Mouse (Mus musculus) small intestine, adult 2 months (tissue): ENCODE data around the gene Hal. TPM values are rescaled to one million over a fixed set of nuclear protein-coding genes. Genes with fewer than 3 reads are reported as not detected.
A peak's percentile ranks its signal among the peaks of the same experiment; 100 is the strongest.

Experiments used
- H3K27ac ChIP-seq: fragments of 200-500 bp; 2 replicates; pipeline ENCODE4 v1.5.1; 2012; ENCODE audit warnings: low read depth, low read length, control low read depth, inconsistent platforms; ENCODE audit not compliant: insufficient read depth
- H3K27me3 ChIP-seq: fragments of 200-500 bp; 2 replicates; pipeline ENCODE4 v1.6.1; 2012; ENCODE audit warnings: mild to moderate bottlenecking, moderate library complexity, low read length, inconsistent platforms; ENCODE audit not compliant: control insufficient read depth, insufficient read depth
- H3K36me3 ChIP-seq: fragments of 200-500 bp; 2 replicates; pipeline ENCODE4 v1.6.1; 2012; ENCODE audit warnings: mild to moderate bottlenecking, low read length, control low read depth, inconsistent platforms; ENCODE audit not compliant: control insufficient read depth, insufficient read depth
- H3K4me1 ChIP-seq: fragments of 200-500 bp; 2 replicates; pipeline ENCODE4 v1.6.1; 2012; ENCODE audit warnings: low read length, inconsistent platforms, mixed read lengths; ENCODE audit not compliant: control insufficient read depth, insufficient read depth, insufficient read length
- H3K4me3 ChIP-seq: fragments of 200-500 bp; 2 replicates; pipeline ENCODE4 v1.5.1; 2012; ENCODE audit warnings: low read depth, mild to moderate bottlenecking, control low read depth, inconsistent platforms, low read length, moderate library complexity
- CTCF ChIP-seq: fragments of 200-500 bp; IDR thresholded peaks from 2 replicates; pipeline ENCODE4 v1.5.1; 2012; ENCODE audit warnings: low read depth, mild to moderate bottlenecking, control low read depth, inconsistent platforms, low read length, moderate library complexity, mixed read lengths; ENCODE audit not compliant: insufficient replicate concordance, insufficient read length; ENCODE audit errors: extremely low read depth
- POLR2A ChIP-seq: fragments of 200-500 bp; IDR thresholded peaks from 2 replicates; pipeline ENCODE4 v1.6.1; 2012; ENCODE audit warnings: low read depth, mild to moderate bottlenecking, control low read depth, inconsistent platforms, low read length, moderate library complexity
- WGBS: fragments of 180-500 bp; shearing (Covaris S2); methylation state at CpG from one replicate; pipeline ENCODE4 v1.1.7; 2018; 5-methylcytosine and 5-hydroxymethylcytosine counted together
- polyA plus RNA-seq: library from polyadenylated mRNA; depleted of rRNA; stranded (reverse); fragments of >200 nt; gene quantifications from 2 replicates; pipeline ENCODE4 v1.2.3, GENCODE M21; 2012

Hal gene
- polyA plus RNA-seq, 1 experiment: 2.8 TPM

DNA sequence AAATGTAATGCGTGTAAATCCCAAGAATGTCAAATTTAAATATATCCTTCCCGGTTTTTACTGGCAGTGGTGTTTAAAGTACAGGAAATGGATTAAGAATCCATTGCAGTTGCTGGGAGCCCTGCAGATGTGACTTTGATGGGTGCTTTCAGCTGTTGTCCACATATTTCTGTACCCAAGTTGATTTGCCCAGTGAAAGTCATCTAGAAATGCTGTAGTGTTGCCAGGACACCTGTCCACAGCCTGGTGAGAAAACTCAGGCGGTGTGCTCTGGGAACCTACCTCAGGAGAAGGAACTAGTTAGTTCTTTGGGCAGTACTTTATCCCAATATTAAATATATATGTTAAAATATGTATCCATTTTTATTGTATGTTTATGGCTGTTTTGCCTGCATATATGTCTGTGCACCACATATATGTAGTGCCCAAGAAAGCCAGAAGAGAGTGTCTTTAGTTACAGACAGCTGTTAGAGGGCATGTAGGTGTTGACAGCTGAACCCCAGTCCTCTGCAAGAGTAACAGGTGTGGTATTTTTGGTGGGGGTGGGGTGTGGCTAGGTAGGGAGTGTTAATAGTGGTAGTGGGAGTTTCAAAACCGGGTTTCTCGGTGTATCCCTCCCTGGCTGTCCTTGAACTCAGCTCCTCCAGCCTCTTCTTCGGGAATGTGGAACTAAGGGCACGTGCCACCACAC lies 25.7 kb upstream of the Hal start:
- no peak overlapping the region for H3K27ac ChIP-seq
- peaks cover 70% of the 10 kb centered on the region for H3K36me3 ChIP-seq
- 90% methylated on average over 7 of the region's 7 CpGs for WGBS
- H3K4me3 ChIP-seq: no peak overlapping the region
- H3K4me1 ChIP-seq: no peaks in the 10 kb centered on the region
- no peaks in the 10 kb centered on the region for H3K27me3 ChIP-seq
- no peak for TF ChIP-seq CTCF
- TF ChIP-seq POLR2A: no peak

DNA sequence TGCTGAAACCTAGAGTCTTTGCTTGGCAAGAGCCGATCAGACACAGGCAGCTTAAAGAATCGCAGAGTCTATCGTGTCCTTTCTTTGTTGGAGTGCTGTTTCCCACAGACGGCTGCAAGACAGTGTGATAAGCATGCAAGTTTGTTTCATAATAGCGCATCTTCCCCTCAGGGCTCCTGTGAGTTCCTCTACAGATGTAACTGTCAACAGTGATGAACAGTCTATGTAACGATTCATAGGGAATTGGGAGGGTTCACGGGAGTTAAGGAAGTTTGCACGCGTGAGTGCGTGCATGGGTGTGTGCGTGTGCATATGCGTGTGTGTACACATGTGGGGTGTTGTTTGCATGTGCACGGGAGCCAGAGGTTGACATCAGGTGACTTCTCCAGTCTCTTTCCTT lies 25.0 kb upstream of the Hal start:
- Histone ChIP-seq H3K4me1 (no peaks in the 10 kb centered on the region), H3K36me3 (peaks cover 73% of the 10 kb centered on the region), H3K27me3 (no peaks in the 10 kb centered on the region), H3K27ac (no peak overlapping the region), H3K4me3 (no peak overlapping the region)
- 90% methylated on average over 13 of the region's 13 CpGs for WGBS
- TF ChIP-seq CTCF (no peak), POLR2A (no peak)

DNA sequence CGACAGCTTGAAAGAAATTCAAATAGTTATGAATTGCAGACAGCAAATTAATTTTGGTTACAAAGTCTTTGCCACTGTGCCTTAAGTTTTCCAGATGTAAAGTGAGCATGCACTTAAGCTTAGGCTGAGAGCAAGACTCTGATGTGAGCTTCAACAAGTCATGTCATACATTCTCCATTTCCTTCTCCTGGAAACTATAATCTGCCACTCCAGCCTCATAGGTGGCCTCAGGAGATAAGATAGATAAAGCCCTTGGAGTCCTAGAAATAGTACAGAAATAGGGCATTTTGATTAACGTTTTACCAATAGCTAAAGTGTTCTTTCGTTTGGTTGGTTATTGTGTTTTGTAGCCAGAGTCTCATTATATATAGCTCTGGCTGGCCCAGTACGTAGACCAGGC lies 21.3 kb upstream of the Hal start:
- H3K27me3 ChIP-seq: no peaks in the 10 kb centered on the region
- no peaks in the 10 kb centered on the region for H3K4me1 ChIP-seq
- WGBS: 75% methylated on average over 4 of the region's 4 CpGs
- no peak overlapping the region for H3K27ac ChIP-seq
- peaks cover 76% of the 10 kb centered on the region for H3K36me3 ChIP-seq
- no peak overlapping the region for H3K4me3 ChIP-seq
- TF ChIP-seq POLR2A (no peak), CTCF (no peak)

DNA sequence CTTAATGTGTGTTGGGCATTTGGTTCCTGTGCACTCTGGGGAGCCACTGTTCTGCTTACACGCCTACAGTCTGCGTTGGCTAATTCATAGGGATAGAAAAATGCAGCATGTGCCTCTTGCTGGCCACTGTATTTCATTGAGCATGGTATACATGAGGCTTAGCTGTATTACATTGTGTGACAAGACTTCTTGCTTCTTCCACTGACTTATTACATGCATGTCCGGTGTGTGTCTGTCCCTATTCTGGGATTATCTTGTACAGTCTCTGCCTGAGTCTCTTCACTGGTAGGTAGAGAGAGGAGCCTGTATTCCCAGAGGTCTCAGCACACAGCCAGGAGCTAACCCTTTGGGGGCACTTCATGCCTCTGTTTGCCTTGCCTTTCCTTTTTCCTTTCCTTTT lies 20.8 kb upstream of the Hal start:
- Histone ChIP-seq H3K4me1 (no peaks in the 10 kb centered on the region), H3K4me3 (no peak overlapping the region), H3K27me3 (no peaks in the 10 kb centered on the region), H3K36me3 (peaks cover 78% of the 10 kb centered on the region), H3K27ac (no peak overlapping the region)
- 95% methylated on average over 3 of the region's 3 CpGs for WGBS
- TF ChIP-seq POLR2A: no peak

DNA sequence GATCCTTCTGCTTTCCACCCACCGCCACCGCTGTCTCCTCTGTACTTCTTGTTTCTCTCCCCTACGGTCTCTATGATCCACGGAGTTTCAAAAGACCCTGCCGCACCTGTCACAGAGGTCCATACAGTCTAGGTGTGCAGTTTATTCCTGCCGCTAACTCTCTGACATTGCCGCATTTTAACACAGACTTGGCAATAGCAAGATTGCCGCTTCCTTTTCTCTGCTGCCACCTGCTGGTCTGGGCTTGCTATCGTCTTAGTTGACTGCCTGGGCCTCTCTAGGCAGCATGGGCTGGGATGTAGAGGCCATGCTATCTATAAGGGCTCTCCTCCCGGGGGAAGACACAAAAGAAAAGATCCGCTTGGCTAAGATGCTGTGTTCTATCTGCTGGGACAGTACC lies 17.2 kb upstream of the Hal start:
- H3K27ac ChIP-seq: no peak overlapping the region
- TF ChIP-seq CTCF: peak; percentile 96; the same call in 1 of the 2 replicates
- no peak for TF ChIP-seq POLR2A
- H3K36me3 ChIP-seq: peaks cover 74% of the 10 kb centered on the region
- H3K4me1 ChIP-seq: no peaks in the 10 kb centered on the region
- no peaks in the 10 kb centered on the region for H3K27me3 ChIP-seq
- 36% methylated on average over 11 of the region's 11 CpGs for whole genome bisulfite sequencing
- no peak overlapping the region for H3K4me3 ChIP-seq

DNA sequence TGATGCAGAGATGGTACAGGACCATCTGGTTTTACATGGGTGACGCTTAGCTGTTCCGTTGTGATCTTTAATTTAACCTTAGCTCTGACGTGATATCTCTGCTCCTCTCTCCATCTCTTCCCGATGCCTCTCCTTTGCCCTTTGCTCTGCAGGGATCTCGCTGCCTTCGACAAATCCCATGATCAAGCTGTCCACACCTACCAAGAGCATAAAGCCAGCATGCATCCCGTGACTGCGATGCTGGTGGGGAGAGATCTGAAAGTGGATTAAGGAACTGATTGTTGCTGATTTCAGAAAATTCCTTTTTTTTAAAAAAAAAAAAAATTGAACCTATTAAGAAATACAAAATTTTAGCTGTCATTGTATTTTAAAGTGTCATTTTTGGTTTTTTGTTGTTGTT lies 4.1 kb upstream of the Hal start:
- 78% methylated on average over 8 of the region's 8 CpGs for WGBS
- H3K36me3 ChIP-seq: peaks cover 51% of the 10 kb centered on the region
- no peak overlapping the region for H3K4me3 ChIP-seq
- peaks cover 11% of the 10 kb centered on the region for H3K4me1 ChIP-seq
- no peak overlapping the region for H3K27ac ChIP-seq
- TF ChIP-seq POLR2A: no peak
- no peaks in the 10 kb centered on the region for H3K27me3 ChIP-seq

DNA sequence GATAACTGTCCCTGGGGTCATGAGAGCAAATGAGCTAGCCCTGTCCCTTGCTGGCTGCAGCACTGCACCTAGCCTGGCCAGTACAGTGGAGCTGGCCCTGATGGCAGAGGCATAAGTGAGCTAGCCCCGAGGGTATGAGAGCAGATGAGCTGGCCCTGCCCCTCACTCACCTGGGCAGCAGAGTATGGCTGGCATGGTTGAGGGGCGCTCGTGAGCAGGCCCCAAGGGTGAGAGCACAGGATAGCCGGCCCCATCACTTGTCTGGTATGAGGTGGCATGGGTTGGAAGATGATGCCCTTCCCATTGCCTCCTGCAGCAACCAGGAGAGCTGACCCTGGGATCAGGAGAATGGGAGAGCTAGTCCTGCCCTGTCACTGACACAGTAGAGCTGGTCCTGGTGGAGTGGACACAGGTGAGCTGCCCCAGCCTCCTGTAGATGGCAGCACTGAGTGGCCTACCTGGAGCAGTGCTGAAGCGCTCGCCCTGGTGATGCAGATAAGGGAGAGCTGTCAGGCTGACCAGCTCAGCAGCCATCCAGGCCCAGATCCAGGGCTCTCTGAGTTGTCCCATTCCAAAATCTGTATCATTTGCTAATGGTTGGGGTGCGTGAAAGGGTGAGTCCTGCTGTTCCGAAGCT lies 3.4 kb upstream of the Hal start:
- peaks cover 11% of the 10 kb centered on the region for H3K4me1 ChIP-seq
- H3K36me3 ChIP-seq: peaks cover 44% of the 10 kb centered on the region
- TF ChIP-seq POLR2A (no peak), CTCF (peak; percentile 68; the same call in 1 of the 2 replicates)
- WGBS: 82% methylated on average over 8 of the region's 8 CpGs
- H3K4me3 ChIP-seq: no peak overlapping the region
- no peak overlapping the region for H3K27ac ChIP-seq
- H3K27me3 ChIP-seq: no peaks in the 10 kb centered on the region

DNA sequence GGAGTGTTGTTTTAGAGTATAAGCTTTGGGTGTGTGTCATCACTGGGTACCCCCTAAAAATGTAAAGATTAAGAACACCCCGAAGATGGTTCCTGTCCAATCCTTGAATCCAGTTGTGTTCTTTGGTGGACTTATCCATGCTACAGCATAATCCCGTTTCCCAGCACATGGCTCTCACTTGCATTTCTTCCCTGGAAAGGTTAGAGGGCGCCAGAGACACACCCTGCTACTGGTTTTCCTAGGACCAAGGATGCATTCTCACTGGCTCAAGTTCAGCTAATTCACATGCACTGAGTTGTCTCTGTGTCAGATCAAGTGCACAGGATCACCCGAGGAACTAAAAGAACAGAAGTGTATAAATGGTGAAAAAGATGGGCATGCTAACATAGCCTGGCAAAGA lies 1.9 kb upstream of the Hal start:
- 17% methylated on average over 4 of the region's 4 CpGs for WGBS
- no peaks in the 10 kb centered on the region for H3K27me3 ChIP-seq
- TF ChIP-seq CTCF (peak; percentile 47; the same call in 1 of the 2 replicates), POLR2A (no peak)

More for the DNA sequence above, 1.9 kb upstream of the Hal start:
- no peak overlapping the region for H3K27ac ChIP-seq
- peaks cover 30% of the 10 kb centered on the region for H3K36me3 ChIP-seq
- no peak overlapping the region for H3K4me3 ChIP-seq
- peaks cover 11% of the 10 kb centered on the region for H3K4me1 ChIP-seq
